Mouse (Mus musculus) limb, embryonic 13.5 days (tissue): ENCODE measurements around the gene Zdhhc16. TPM values are rescaled to one million over a fixed set of nuclear protein-coding genes. Genes with fewer than 3 reads are reported as not detected.

Experiments
- ATAC-seq: fragments of 200-750 bp; cut with Nextera tagmentation; 2 replicates; pipeline ENCODE4 v1.8.0; 2017; ENCODE audit warnings: low read depth, moderate number of reproducible peaks, moderate TSS enrichment; ENCODE audit not compliant: low FRiP score
- H3K27ac ChIP-seq: fragments of 300-500 bp; sonication (generic); 2 replicates; pipeline ENCODE4 v1.5.1; 2015; ENCODE audit warnings: inconsistent platforms, mild to moderate bottlenecking, moderate library complexity
- H3K27me3 ChIP-seq: fragments of 300-500 bp; sonication (generic); 2 replicates; pipeline ENCODE4 v1.6.1; 2015; ENCODE audit warnings: mild to moderate bottlenecking, inconsistent platforms
- H3K36me3 ChIP-seq: fragments of 300-500 bp; sonication (generic); 2 replicates; pipeline ENCODE4 v1.6.1; 2015; ENCODE audit warnings: inconsistent platforms, mild to moderate bottlenecking, moderate library complexity
- H3K4me1 ChIP-seq: fragments of 300-500 bp; sonication (generic); 2 replicates; pipeline ENCODE4 v1.6.1; 2015; ENCODE audit warnings: inconsistent platforms
- H3K4me2 ChIP-seq: fragments of 300-500 bp; sonication (generic); replicated peaks from 2 replicates; pipeline ENCODE4 v1.6.1; 2015; ENCODE audit warnings: inconsistent platforms, mild to moderate bottlenecking, moderate library complexity
- H3K4me3 ChIP-seq: fragments of 300-500 bp; sonication (generic); 2 replicates; pipeline ENCODE4 v1.5.1; 2015; ENCODE audit warnings: moderate library complexity, mild to moderate bottlenecking, inconsistent platforms
- H3K9ac ChIP-seq: fragments of 300-500 bp; sonication (generic); 2 replicates; pipeline ENCODE4 v1.6.1; 2015; ENCODE audit warnings: mild to moderate bottlenecking, inconsistent platforms
- H3K9me3 ChIP-seq: fragments of 300-500 bp; sonication (generic); 2 replicates; pipeline ENCODE4 v1.6.1; 2016; ENCODE audit warnings: inconsistent platforms
- WGBS: fragments of 180-500 bp; shearing (Covaris S2); methylation state at CpG from one replicate; pipeline ENCODE4 v1.1.7; 2015; 5-methylcytosine and 5-hydroxymethylcytosine counted together
- polyA plus RNA-seq: library from polyadenylated mRNA; unstranded; fragments of >200 nt; fragmentation: Nextera tagmentation; extraction: Ambion mirVana; gene quantifications from 2 replicates; pipeline ENCODE4 v1.2.1, GENCODE M21; 2015

Zdhhc16 gene
- polyA plus RNA-seq, 1 experiment from 2014 or later: 98.7 TPM

DNA sequence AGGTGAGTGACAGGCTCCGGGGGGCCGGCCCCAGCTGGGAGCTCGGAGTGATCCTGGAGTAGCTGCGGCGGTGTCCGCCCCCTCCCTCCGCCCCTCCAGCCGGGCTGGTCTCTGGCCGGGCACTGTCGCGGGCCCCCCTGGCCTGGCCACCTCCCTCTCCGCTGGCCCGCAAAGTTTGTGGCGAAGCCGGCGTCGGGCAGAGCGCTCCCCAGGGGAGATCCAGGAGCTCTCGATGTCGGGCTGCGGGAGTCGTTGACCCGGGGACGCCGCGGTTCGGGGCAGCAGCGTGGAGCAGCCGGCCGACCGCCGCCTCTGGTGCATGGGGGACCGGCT, 48.3 kb downstream of the Zdhhc16 start, which contains the start of gene Ubtd1:
Gene Ubtd1, plus strand, starts transcription at position 169 of the 333 bp plus-strand sequence.
- no peaks in the 10 kb centered on the region for H3K36me3 ChIP-seq
- no peaks in the 10 kb centered on the region for H3K27me3 ChIP-seq
- H3K4me3 ChIP-seq: peak within 1 kb of the TSS; percentile 91
- H3K27ac ChIP-seq: peak within 1 kb of the TSS; percentile 89
- WGBS: 0% methylated on average over 26 of the region's 33 CpGs
- H3K9me3 ChIP-seq: no peaks in the 10 kb centered on the region
- H3K4me1 ChIP-seq: peaks cover 44% of the 10 kb centered on the region
- ATAC-seq: no peak
- H3K4me2 ChIP-seq: peak within 1 kb of the TSS; percentile 85
- peak within 1 kb of the TSS; percentile 90 for H3K9ac ChIP-seq

DNA sequence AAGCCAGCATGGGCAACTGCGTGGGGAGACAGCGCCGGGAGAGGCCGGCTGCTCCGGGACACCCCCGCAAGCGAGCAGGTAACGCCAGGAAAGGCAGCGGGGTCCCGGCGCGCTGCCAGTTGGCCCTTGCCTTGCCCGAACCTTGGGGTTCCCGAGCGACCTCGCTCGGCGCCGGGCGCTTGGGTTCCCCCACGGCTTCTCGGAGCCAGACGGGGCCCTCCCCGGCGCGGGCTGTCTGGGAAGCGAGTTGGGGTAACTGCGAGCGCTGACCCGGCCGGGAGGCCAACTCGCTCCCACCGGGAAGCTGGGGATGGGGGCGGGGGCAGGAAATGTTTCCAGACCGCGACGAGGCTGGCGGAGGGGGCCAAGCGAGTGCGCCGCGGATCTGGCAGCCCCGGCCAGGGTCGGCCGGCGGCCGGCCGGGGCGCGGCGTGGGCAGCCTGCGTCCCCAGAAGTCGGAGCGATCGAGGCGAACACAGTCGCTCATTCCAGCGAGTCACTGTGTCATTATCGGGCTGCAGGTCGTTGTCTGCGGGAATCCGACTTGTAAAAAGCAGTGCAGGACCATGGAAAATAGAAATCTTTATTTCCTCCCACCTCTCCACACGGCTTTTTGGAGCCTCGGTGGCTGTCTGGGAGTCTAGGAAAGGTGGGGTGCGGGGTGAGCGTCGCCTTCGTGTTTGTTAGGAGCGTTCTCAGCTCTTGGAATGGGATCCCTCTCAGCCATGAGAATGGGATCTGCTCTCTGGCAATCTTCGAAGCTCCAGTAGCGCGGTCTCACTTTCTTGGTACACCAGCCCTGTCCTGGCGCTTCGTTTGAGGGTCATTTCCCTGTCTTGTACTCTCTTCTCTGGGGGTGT, 48.9 kb downstream of the Zdhhc16 start:
- Histone ChIP-seq H3K9ac (peak overlapping the region; percentile 90), H3K36me3 (no peaks in the 10 kb centered on the region), H3K27me3 (no peaks in the 10 kb centered on the region), H3K4me1 (peaks cover 38% of the 10 kb centered on the region), H3K4me2 (peak overlapping the region; percentile 85), H3K27ac (peak overlapping the region; percentile 89), H3K9me3 (no peaks in the 10 kb centered on the region), H3K4me3 (peak overlapping the region; percentile 91)
- under 1% methylated on average over 74 of the region's 74 CpGs for WGBS
- ATAC-seq: no peak

DNA sequence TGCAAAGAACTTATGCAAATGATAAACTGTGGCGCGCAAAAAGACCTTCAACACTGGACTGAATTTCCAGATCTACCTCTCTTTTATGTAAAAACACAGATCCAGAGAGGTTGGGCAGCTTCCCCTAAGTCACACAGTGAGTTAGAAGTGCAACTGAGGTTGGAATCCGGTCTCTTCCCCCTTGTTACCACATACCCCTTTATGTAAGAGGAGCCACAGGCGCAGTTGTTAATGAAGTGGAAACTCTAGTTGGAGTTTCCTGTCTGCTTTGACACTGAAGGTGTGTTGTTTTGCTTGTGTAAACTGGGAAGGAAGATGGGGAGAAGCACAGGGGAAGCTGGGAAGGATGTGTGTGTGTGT, 49.5 kb downstream of the Zdhhc16 start:
- peak overlapping the region; percentile 89; the same call in 1 of the 2 replicates for H3K27ac ChIP-seq
- no peaks in the 10 kb centered on the region for H3K9me3 ChIP-seq
- H3K4me1 ChIP-seq: peaks cover 32% of the 10 kb centered on the region
- H3K4me2 ChIP-seq: peak overlapping the region; percentile 85
- WGBS: 2% methylated on average over 4 of the region's 4 CpGs
- H3K36me3 ChIP-seq: no peaks in the 10 kb centered on the region
- H3K27me3 ChIP-seq: no peaks in the 10 kb centered on the region
- ATAC-seq: no peak
- peak overlapping the region; percentile 90 for H3K9ac ChIP-seq
- peak overlapping the region; percentile 91 for H3K4me3 ChIP-seq

DNA sequence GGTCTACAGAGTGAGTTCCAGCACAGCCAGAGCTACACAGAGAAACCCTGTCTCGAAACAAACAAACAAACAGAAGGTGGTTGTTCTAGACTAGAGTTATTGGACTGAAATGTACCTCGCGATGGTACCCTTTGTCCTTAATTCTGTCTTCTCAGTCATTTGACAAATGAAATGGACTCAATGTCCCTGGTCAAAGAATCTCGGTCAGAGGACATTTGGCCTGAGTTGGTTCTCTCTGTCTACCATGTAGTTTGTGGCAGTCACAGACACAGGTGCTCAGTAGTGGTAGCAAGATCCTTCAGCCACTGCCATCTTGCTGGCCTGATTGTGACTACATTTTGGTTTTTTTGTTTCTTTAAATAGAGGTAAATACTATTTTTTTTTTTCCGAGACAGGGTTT, 52.7 kb downstream of the Zdhhc16 start:
- Histone ChIP-seq H3K4me2 (no peak overlapping the region), H3K9ac (no peak overlapping the region), H3K36me3 (no peaks in the 10 kb centered on the region), H3K27ac (no peak overlapping the region), H3K9me3 (no peaks in the 10 kb centered on the region), H3K27me3 (no peaks in the 10 kb centered on the region), H3K4me3 (no peak overlapping the region), H3K4me1 (peaks cover 19% of the 10 kb centered on the region)
- no peak for ATAC-seq
- WGBS: 89% methylated on average over 5 of the region's 5 CpGs

DNA sequence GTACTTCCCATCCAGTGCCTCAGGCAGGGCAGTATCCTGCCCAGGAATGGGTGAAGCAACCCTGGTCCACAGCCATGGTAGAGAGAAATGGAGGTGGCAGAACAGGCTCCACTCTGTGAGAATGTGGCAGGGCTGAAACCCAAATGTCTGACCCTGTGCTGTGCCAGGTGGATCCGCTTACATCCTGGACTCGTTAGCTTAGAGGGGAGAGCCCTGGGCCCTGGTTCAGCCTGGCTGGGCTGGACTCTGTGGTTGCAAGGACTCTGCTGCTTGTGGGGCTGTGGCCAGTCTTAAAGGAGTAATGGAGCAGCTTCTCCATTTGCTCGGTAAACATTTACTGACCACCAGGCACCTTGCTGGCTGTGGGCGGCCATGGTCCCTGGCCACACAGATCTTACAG, 53.9 kb downstream of the Zdhhc16 start:
- Histone ChIP-seq H3K4me2 (no peak overlapping the region), H3K9ac (no peak overlapping the region), H3K27ac (no peak overlapping the region), H3K27me3 (no peaks in the 10 kb centered on the region), H3K9me3 (no peaks in the 10 kb centered on the region), H3K36me3 (no peaks in the 10 kb centered on the region), H3K4me3 (no peak overlapping the region), H3K4me1 (peaks cover 21% of the 10 kb centered on the region)
- WGBS: 79% methylated on average over 4 of the region's 4 CpGs
- no peak for ATAC-seq

DNA sequence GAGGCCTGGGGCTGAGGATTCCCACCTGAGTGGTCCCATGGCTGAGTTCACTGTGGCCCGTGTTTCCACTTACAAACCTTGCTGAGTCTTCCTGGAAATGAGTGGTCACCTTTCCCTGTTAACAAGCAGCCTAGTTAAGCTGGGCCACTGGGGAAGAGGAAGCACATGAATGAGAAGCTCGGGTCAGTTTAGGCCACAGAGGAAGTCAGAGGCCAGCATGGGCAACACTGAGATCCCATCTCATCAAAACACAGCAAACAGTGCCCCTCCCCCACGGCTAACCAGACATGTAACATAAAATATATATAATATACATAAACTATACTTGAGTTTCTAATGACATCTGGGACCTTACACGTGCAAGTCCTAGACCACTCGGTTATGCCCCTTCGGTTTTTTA, 56.5 kb downstream of the Zdhhc16 start:
- no peaks in the 10 kb centered on the region for H3K9me3 ChIP-seq
- WGBS: 81% methylated on average over 6 of the region's 6 CpGs
- no peak for ATAC-seq

DNA sequence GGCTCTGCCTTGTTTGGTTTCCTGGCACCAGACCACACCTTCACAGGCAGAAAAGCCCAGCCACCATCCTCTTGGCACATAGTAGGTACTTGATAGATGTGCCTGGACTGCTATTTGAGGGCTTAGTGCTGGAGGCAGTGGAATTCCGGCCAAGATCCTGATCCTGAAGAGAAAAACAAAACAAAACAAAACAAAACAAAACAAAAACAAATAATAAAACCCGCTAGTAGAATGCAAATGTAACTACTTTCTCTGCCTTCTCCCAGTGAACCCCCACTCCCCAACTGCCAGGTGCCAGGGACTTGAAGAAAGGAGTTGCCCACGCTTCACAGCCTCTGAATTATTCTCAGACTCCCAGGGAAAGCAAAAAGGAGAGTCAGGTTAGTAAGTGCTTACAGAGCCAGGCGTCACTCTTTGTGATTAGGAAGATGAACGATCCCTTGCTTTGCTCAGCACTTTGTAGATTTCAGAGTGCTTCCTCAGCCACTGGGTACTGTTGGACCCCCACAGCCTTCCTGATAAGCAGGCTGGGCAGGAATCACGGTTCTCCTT, 58.7 kb downstream of the Zdhhc16 start:
- ATAC-seq: no peak
- no peaks in the 10 kb centered on the region for H3K36me3 ChIP-seq
- H3K4me1 ChIP-seq: peaks cover 39% of the 10 kb centered on the region
- no peaks in the 10 kb centered on the region for H3K27me3 ChIP-seq
- H3K9ac ChIP-seq: peak overlapping the region; percentile 35; the same call in 1 of the 2 replicates
- no peak overlapping the region for H3K4me2 ChIP-seq
- H3K27ac ChIP-seq: no peak overlapping the region
- 39% methylated on average over 6 of the region's 6 CpGs for WGBS
- H3K4me3 ChIP-seq: no peak overlapping the region
- no peaks in the 10 kb centered on the region for H3K9me3 ChIP-seq

More for the DNA sequence above, 56.5 kb downstream of the Zdhhc16 start:
- no peak overlapping the region for H3K9ac ChIP-seq
- H3K27ac ChIP-seq: no peak overlapping the region
- H3K36me3 ChIP-seq: no peaks in the 10 kb centered on the region
- H3K4me1 ChIP-seq: peaks cover 18% of the 10 kb centered on the region
- H3K4me3 ChIP-seq: no peak overlapping the region
- no peak overlapping the region for H3K4me2 ChIP-seq
- no peaks in the 10 kb centered on the region for H3K27me3 ChIP-seq

DNA sequence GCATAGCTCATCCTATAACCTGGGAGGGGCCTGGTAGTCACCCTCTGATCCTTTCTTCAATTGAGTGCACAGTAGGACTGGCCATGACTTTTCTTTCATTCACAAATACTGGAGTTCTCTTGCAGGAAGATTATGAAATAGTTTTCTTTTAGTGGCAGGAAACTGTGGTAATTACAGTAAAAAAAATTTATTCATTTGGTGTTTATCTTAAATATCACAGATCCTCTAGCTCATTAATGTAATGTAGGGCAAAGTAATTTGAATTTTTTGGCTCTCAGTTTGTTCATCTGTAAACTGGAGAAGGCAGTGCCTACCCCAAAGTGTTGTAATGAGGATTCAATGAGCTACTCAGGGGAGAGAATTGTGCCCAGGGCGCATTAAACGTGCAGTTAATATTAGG, 59.7 kb downstream of the Zdhhc16 start:
- ATAC-seq: no peak
- Histone ChIP-seq H3K9me3 (no peaks in the 10 kb centered on the region), H3K27ac (no peak overlapping the region), H3K27me3 (no peaks in the 10 kb centered on the region), H3K36me3 (no peaks in the 10 kb centered on the region), H3K4me1 (peaks cover 49% of the 10 kb centered on the region), H3K4me2 (no peak overlapping the region), H3K9ac (no peak overlapping the region), H3K4me3 (no peak overlapping the region)
- WGBS: 81% methylated on average over 2 of the region's 2 CpGs

DNA sequence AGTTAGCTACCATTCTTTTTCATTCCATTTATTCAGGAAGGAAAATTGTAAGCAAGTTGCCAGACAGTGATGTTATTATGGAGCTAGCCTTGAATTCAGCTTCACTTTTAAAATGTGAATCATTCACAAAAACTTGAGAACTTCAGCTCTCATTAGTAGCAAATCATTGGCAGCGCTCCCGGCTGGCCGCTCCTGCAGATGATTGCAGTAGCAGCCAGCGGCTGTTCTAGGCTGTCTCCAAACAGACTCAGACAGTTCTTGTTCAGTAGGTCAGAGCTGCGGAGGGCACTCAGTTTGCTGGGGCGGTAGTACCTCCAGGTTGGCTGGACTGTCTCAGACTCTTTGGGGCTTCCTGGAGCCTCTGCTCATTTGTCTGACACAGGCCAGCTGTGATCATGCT, 60.2 kb downstream of the Zdhhc16 start:
- Histone ChIP-seq H3K4me3 (no peak overlapping the region), H3K9ac (no peak overlapping the region), H3K36me3 (no peaks in the 10 kb centered on the region), H3K4me1 (peaks cover 52% of the 10 kb centered on the region), H3K27me3 (no peaks in the 10 kb centered on the region), H3K4me2 (no peak overlapping the region), H3K27ac (peak overlapping the region; percentile 16; the same call in 1 of the 2 replicates), H3K9me3 (no peaks in the 10 kb centered on the region)
- no peak for ATAC-seq
- 64% methylated on average over 6 of the region's 6 CpGs for WGBS

Other genes starting within 250 kb of the Zdhhc16 start
- 0.29 and 0.32 TPM in 2 replicates for gene Slit1, start 189.8 kb upstream of the Zdhhc16 start, polyA plus RNA-seq
- gene Arhgap19, start 131.4 kb upstream of the Zdhhc16 start, polyA plus RNA-seq: 21.6 and 23.1 TPM in 2 replicates
- gene Frat1, start 103.5 kb upstream of the Zdhhc16 start, polyA plus RNA-seq: 6.0 and 6.1 TPM in 2 replicates
- gene Frat2, start 85.3 kb upstream of the Zdhhc16 start, polyA plus RNA-seq: 2.8 and 3.1 TPM in 2 replicates
- gene Rrp12, start 37.3 kb upstream of the Zdhhc16 start, polyA plus RNA-seq: 17.4 and 19.6 TPM in 2 replicates
- gene Pgam1, start 21.6 kb upstream of the Zdhhc16 start, polyA plus RNA-seq: 559 and 595 TPM in 2 replicates
- gene Exosc1, start 57 bp upstream of the Zdhhc16 start, polyA plus RNA-seq: 82.5 and 86.4 TPM in 2 replicates
- 40.1 and 43.9 TPM in 2 replicates for gene Mms19, start 47.7 kb downstream of the Zdhhc16 start, polyA plus RNA-seq
- gene Ubtd1, start 48.3 kb downstream of the Zdhhc16 start, polyA plus RNA-seq: 23.4 and 23.8 TPM in 2 replicates
- gene Ankrd2, start 102.5 kb downstream of the Zdhhc16 start, polyA plus RNA-seq: 0.22 and 0.57 TPM in 2 replicates
- gene Hoga1, start 112.1 kb downstream of the Zdhhc16 start, polyA plus RNA-seq: 1.6 and 1.7 TPM in 2 replicates
- gene 4933411K16Rik, start 118.8 kb downstream of the Zdhhc16 start, polyA plus RNA-seq: 0.17 TPM in 1 of 2 replicates, not detected in the other
- gene Morn4, start 152.9 kb downstream of the Zdhhc16 start, polyA plus RNA-seq: 32.1 and 34.5 TPM in 2 replicates
- 29.0 and 29.6 TPM in 2 replicates for gene Pi4k2a, start 157.0 kb downstream of the Zdhhc16 start, polyA plus RNA-seq
- 28.7 and 33.6 TPM in 2 replicates for gene Avpi1, start 195.6 kb downstream of the Zdhhc16 start, polyA plus RNA-seq
- gene Marveld1, start 213.9 kb downstream of the Zdhhc16 start, polyA plus RNA-seq: 11.5 and 11.6 TPM in 2 replicates
- gene Zfyve27, start 230.5 kb downstream of the Zdhhc16 start, polyA plus RNA-seq: 27.9 and 29.3 TPM in 2 replicates